Mouse (Mus musculus) adrenal gland, postnatal 4 days (tissue): ENCODE measurements at regions not wholly inside any gene's neighbourhood (a gene's known extent, or its start where the extent isn't known, plus 50 kb on each side); places are given as distances from the start of the nearest gene placed in this dataset.

Experiments
- DNase-seq, 2 experiments: peaks; one replicate each; pipeline ENCODE4 v3.0.0; 2021 to 2022; ENCODE audit warnings: low spot score in 2 of 2, mixed read lengths in 2 of 2

GRCm38 (mm10) chr7:111138038-111138437 lies 55.2 kb upstream of the Eif4g2 start:
- DNase-seq, result no peak

- no peak for DNase-seq
Observed at GRCm38 (mm10) chr7:111136066-111136639, 53.3 kb upstream of the Eif4g2 start.

GRCm38 (mm10) chr7:111134496-111134895 lies 51.7 kb upstream of the Eif4g2 start:
- DNase-seq, result no peak
